Mouse (Mus musculus): ENCODE data around the gene Map3k20. TPM values are rescaled to one million over a fixed set of nuclear protein-coding genes. Genes with fewer than 3 reads are reported as not detected.

Map3k20 gene
- polyA plus RNA-seq, 1 experiment from 2014 or later = 22.3 TPM

DNA sequence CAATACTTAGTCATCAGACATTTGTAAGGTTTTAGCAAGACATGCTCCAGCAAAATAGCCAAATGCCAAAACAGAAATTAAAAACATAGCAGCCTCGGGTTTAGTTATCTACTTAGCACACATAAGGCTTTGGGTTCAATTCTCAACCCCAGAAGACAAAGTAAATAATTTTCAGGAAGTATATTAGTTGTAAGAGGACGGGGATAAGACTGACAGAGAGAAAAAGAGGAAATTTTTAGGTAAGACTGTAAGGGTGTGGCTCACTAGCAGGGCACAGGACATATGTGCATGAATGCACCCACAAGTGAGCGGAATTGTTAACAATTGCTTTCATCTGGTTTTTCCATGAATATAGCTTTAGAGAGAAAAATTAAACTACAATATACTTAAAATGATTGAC, 158.5 kb downstream of the Map3k20 start:
- Histone ChIP-seq H3K9ac (ENCODE audit: low read length) (no peak overlapping the region), H3K4me2 (ENCODE audit: low read length) (no peak overlapping the region), H3K27ac (ENCODE audit: low read depth) (no peak overlapping the region), H3K4me1 (replicated peaks; ENCODE audit: control insufficient read depth, insufficient read depth, low read length) (no peaks in the 10 kb centered on the region), H3K9me3 (ENCODE audit: control insufficient read depth, low read length) (no peaks in the 10 kb centered on the region), H3K36me3 (ENCODE audit: control insufficient read depth, insufficient read depth, low read length) (0 out of 2 replicates have a peak, but pooled peaks cover 9% of the 10 kb centered on the region), H3K27me3 (replicated peaks; ENCODE audit: control insufficient read depth, insufficient read depth, low read length) (no peaks in the 10 kb centered on the region), H3K4me3 (ENCODE audit: low read depth, low read length) (no peak overlapping the region)
- no peak for ATAC-seq (replicated peaks; ENCODE audit: low FRiP score, low TSS enrichment, low read depth)
- DNase-seq (ENCODE audit: low spot score) = no peak
- 85% methylated on average over 3 of the region's 3 CpGs for WGBS

- DNase-seq (ENCODE audit: low spot score) (no peak), ATAC-seq (replicated peaks; ENCODE audit: low FRiP score, low TSS enrichment, low read depth) (no peak)
- Histone ChIP-seq H3K9me3 (ENCODE audit: control insufficient read depth, low read length) (no peaks in the 10 kb centered on the region), H3K9ac (ENCODE audit: low read length) (no peak overlapping the region), H3K27me3 (replicated peaks; ENCODE audit: control insufficient read depth, insufficient read depth, low read length) (no peaks in the 10 kb centered on the region), H3K4me3 (ENCODE audit: low read depth, low read length) (no peak overlapping the region), H3K4me2 (ENCODE audit: low read length) (no peak overlapping the region), H3K27ac (ENCODE audit: low read depth) (no peak overlapping the region), H3K36me3 (ENCODE audit: control insufficient read depth, insufficient read depth, low read length) (0 out of 2 replicates have a peak, but pooled peaks cover 7% of the 10 kb centered on the region), H3K4me1 (replicated peaks; ENCODE audit: control insufficient read depth, insufficient read depth, low read length) (no peaks in the 10 kb centered on the region)
- 93% methylated on average over 3 of the region's 3 CpGs for WGBS
These were observed 160.7 kb downstream of the Map3k20 start for GRCm38 (mm10) chr2:72446106-72446505.

- no peak overlapping the region for H3K9ac ChIP-seq (ENCODE audit: low read length)
- ATAC-seq (replicated peaks; ENCODE audit: low FRiP score, low TSS enrichment, low read depth) (no peak), DNase-seq (ENCODE audit: low spot score) (no peak)
- 0 out of 2 replicates have a peak, but pooled peaks cover 4% of the 10 kb centered on the region for H3K36me3 ChIP-seq (ENCODE audit: control insufficient read depth, insufficient read depth, low read length)
- 47% methylated on average over 5 of the region's 5 CpGs for WGBS
- H3K4me1 ChIP-seq (replicated peaks; ENCODE audit: control insufficient read depth, insufficient read depth, low read length) = no peaks in the 10 kb centered on the region
- H3K9me3 ChIP-seq (ENCODE audit: control insufficient read depth, low read length) = no peaks in the 10 kb centered on the region
- H3K4me2 ChIP-seq (ENCODE audit: low read length) = no peak overlapping the region
- no peak overlapping the region for H3K27ac ChIP-seq (ENCODE audit: low read depth)
- H3K27me3 ChIP-seq (replicated peaks; ENCODE audit: control insufficient read depth, insufficient read depth, low read length) = no peaks in the 10 kb centered on the region
- no peak overlapping the region for H3K4me3 ChIP-seq (ENCODE audit: low read depth, low read length)
These were observed 161.2 kb downstream of the Map3k20 start for GRCm38 (mm10) chr2:72446615-72447014.

DNA sequence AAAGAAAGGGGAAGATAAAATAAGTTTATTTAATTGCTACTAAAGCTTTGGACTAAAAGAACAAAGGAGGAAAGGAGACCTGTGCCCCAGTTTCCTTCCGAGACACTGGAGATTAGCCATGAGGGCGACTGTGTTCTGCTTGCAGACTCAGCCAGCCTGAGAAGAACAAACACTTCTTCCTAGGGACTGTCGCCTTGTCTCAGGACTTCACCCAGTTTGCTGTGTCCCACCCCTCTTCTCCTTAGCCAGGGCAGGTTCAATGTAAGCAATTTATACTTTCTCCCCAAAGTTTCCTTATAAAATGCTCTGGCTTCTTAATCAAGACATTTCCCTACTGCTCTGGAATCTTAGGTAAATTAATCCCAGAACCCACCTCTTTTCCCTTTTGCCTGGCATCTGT, 168.1 kb downstream of the Map3k20 start:
- ATAC-seq (replicated peaks; ENCODE audit: low FRiP score, low TSS enrichment, low read depth) (no peak), DNase-seq (ENCODE audit: low spot score) (no peak)
- H3K36me3 ChIP-seq (ENCODE audit: control insufficient read depth, insufficient read depth, low read length) = no peaks in the 10 kb centered on the region
- peaks cover 7% of the 10 kb centered on the region; the same call in 1 of the 2 replicates for H3K4me1 ChIP-seq (replicated peaks; ENCODE audit: control insufficient read depth, insufficient read depth, low read length)
- H3K9me3 ChIP-seq (ENCODE audit: control insufficient read depth, low read length) = no peaks in the 10 kb centered on the region
- H3K4me3 ChIP-seq (ENCODE audit: low read depth, low read length) = no peak overlapping the region
- WGBS = 48% methylated on average over 3 of the region's 3 CpGs
- H3K4me2 ChIP-seq (ENCODE audit: low read length) = no peak overlapping the region
- no peak overlapping the region for H3K9ac ChIP-seq (ENCODE audit: low read length)
- H3K27ac ChIP-seq (ENCODE audit: low read depth) = no peak overlapping the region
- H3K27me3 ChIP-seq (replicated peaks; ENCODE audit: control insufficient read depth, insufficient read depth, low read length) = no peaks in the 10 kb centered on the region

GRCm38 (mm10) chr2:72456189-72456588, 170.8 kb downstream of the Map3k20 start:
- Histone ChIP-seq H3K36me3 (ENCODE audit: control insufficient read depth, insufficient read depth, low read length) (no peaks in the 10 kb centered on the region), H3K27me3 (replicated peaks; ENCODE audit: control insufficient read depth, insufficient read depth, low read length) (no peaks in the 10 kb centered on the region), H3K9ac (ENCODE audit: low read length) (no peak overlapping the region), H3K9me3 (ENCODE audit: control insufficient read depth, low read length) (no peaks in the 10 kb centered on the region), H3K4me3 (ENCODE audit: low read depth, low read length) (no peak overlapping the region), H3K27ac (ENCODE audit: low read depth) (no peak overlapping the region), H3K4me1 (replicated peaks; ENCODE audit: control insufficient read depth, insufficient read depth, low read length) (peaks cover 7% of the 10 kb centered on the region; the same call in 1 of the 2 replicates), H3K4me2 (ENCODE audit: low read length) (no peak overlapping the region)
- WGBS = 61% methylated on average over 1 of the region's 1 CpGs
- ATAC-seq (replicated peaks; ENCODE audit: low FRiP score, low TSS enrichment, low read depth) = no peak
- no peak for DNase-seq (ENCODE audit: low spot score)

- Histone ChIP-seq H3K9me3 (ENCODE audit: control insufficient read depth, low read length) (0 out of 2 replicates have a peak, but pooled peaks cover 1% of the 10 kb centered on the region), H3K9ac (ENCODE audit: low read length) (no peak overlapping the region), H3K27ac (ENCODE audit: low read depth) (no peak overlapping the region), H3K4me3 (ENCODE audit: low read depth, low read length) (no peak overlapping the region), H3K36me3 (ENCODE audit: control insufficient read depth, insufficient read depth, low read length) (no peaks in the 10 kb centered on the region), H3K4me2 (ENCODE audit: low read length) (no peak overlapping the region), H3K4me1 (replicated peaks; ENCODE audit: control insufficient read depth, insufficient read depth, low read length) (peaks cover 3% of the 10 kb centered on the region; the same call in 1 of the 2 replicates), H3K27me3 (replicated peaks; ENCODE audit: control insufficient read depth, insufficient read depth, low read length) (no peaks in the 10 kb centered on the region)
- WGBS = 43% methylated on average over 7 of the region's 7 CpGs
- ATAC-seq (replicated peaks; ENCODE audit: low FRiP score, low TSS enrichment, low read depth) = no peak
- no peak for DNase-seq (ENCODE audit: low spot score)
These were observed 179.1 kb downstream of the Map3k20 start for GRCm38 (mm10) chr2:72464376-72465014.

- ATAC-seq (replicated peaks; ENCODE audit: low FRiP score, low TSS enrichment, low read depth) = no peak
- no peaks in the 10 kb centered on the region for H3K36me3 ChIP-seq (ENCODE audit: control insufficient read depth, insufficient read depth, low read length)
These were observed 182.2 kb downstream of the Map3k20 start for GRCm38 (mm10) chr2:72467604-72468003.

DNA sequence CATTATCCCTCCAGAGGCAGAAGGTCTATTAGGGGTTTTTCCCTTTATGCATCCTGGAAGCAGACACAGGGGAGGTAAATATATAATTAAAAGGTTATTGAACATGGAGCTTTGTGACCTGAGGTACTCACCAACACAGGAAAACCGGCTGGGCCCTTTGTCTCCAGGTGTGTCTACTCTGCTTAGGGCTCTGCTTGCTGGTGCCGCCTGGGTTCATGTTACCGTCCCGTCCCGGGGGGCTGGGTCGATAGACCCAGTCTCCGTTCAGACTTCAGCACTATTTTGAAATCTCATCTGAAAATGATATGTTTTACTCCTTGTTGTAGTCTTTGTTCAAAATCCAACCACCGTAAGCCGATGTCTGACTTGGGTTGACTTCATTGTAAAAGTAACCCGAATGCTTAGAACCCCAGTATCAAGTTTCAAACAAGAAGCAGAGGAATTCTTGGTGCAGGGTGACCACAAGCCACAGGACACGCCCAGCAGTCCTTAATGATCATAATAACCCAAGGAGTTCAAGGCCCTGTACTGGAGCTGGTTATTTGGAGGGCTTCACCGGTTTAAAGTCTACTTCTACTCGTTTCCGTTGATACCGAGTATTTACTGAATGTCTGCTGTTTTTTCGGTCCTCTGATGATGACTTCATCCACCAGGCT, 186.1 kb downstream of the Map3k20 start:
- Histone ChIP-seq H3K36me3 (ENCODE audit: control insufficient read depth, insufficient read depth, low read length) (no peaks in the 10 kb centered on the region), H3K27ac (ENCODE audit: low read depth) (no peak overlapping the region), H3K4me1 (replicated peaks; ENCODE audit: control insufficient read depth, insufficient read depth, low read length) (peaks cover 6% of the 10 kb centered on the region; the same call in 1 of the 2 replicates), H3K4me2 (ENCODE audit: low read length) (no peak overlapping the region), H3K9ac (ENCODE audit: low read length) (no peak overlapping the region), H3K9me3 (ENCODE audit: control insufficient read depth, low read length) (0 out of 2 replicates have a peak, but pooled peaks cover 3% of the 10 kb centered on the region), H3K27me3 (replicated peaks; ENCODE audit: control insufficient read depth, insufficient read depth, low read length) (no peaks in the 10 kb centered on the region), H3K4me3 (ENCODE audit: low read depth, low read length) (no peak overlapping the region)
- WGBS = 71% methylated on average over 16 of the region's 16 CpGs
- ATAC-seq (replicated peaks; ENCODE audit: low FRiP score, low TSS enrichment, low read depth) (no peak), DNase-seq (ENCODE audit: low spot score) (no peak)

More at GRCm38 (mm10) chr2:72467604-72468003, 182.2 kb downstream of the Map3k20 start:
- H3K4me2 ChIP-seq (ENCODE audit: low read length) = no peak overlapping the region
- H3K4me1 ChIP-seq (replicated peaks; ENCODE audit: control insufficient read depth, insufficient read depth, low read length) = peaks cover 3% of the 10 kb centered on the region; the same call in 1 of the 2 replicates
- H3K27me3 ChIP-seq (replicated peaks; ENCODE audit: control insufficient read depth, insufficient read depth, low read length) = no peaks in the 10 kb centered on the region
- 52% methylated on average over 1 of the region's 1 CpGs for WGBS
- no peak overlapping the region for H3K9ac ChIP-seq (ENCODE audit: low read length)
- H3K27ac ChIP-seq (ENCODE audit: low read depth) = peak overlapping the region; percentile 5; the same call in 1 of the 2 replicates
- H3K9me3 ChIP-seq (ENCODE audit: control insufficient read depth, low read length) = 0 out of 2 replicates have a peak, but pooled peaks cover 3% of the 10 kb centered on the region
- H3K4me3 ChIP-seq (ENCODE audit: low read depth, low read length) = no peak overlapping the region
- no peak for DNase-seq (ENCODE audit: low spot score)
